Mouse (Mus musculus): ENCODE results near the gene Mgat3. TPM values are rescaled to one million over a fixed set of nuclear protein-coding genes. Genes with fewer than 3 reads are reported as not detected.
A peak's percentile ranks its signal among the peaks of the same experiment; 100 is the strongest.

The Mgat3 gene
- total RNA-seq, 2 experiments from 2014 or later = 7.0 to 10.3 TPM

- no peak for DNase-seq
These were observed 8.0 kb downstream of the Mgat3 start for GRCm38 (mm10) chr15:80181561-80181960.

- no peak for DNase-seq
These were observed 8.7 kb downstream of the Mgat3 start for GRCm38 (mm10) chr15:80182072-80182700.

- no peak for DNase-seq
These were observed 15.4 kb downstream of the Mgat3 start for GRCm38 (mm10) chr15:80188927-80189326.

GRCm38 (mm10) chr15:80190075-80190474 lies 16.6 kb downstream of the Mgat3 start:
- DNase-seq = no peak

GRCm38 (mm10) chr15:80191585-80192245 lies 18.2 kb downstream of the Mgat3 start:
- DNase-seq = no peak

GRCm38 (mm10) chr15:80192246-80192585 lies 18.7 kb downstream of the Mgat3 start:
- DNase-seq = no peak

GRCm38 (mm10) chr15:80192847-80193246 lies 19.3 kb downstream of the Mgat3 start:
- no peak for DNase-seq

- no peak for DNase-seq
These were observed 26.0 kb downstream of the Mgat3 start for GRCm38 (mm10) chr15:80199556-80199955.

GRCm38 (mm10) chr15:80202111-80202775 lies 28.7 kb downstream of the Mgat3 start:
- no peak for DNase-seq

GRCm38 (mm10) chr15:80203406-80203805 lies 29.9 kb downstream of the Mgat3 start:
- peak; percentile 20 to 42 for DNase-seq

GRCm38 (mm10) chr15:80206057-80206565 lies 32.6 kb downstream of the Mgat3 start:
- DNase-seq = no peak

GRCm38 (mm10) chr15:80208446-80208845 lies 34.9 kb downstream of the Mgat3 start:
- DNase-seq = no peak

GRCm38 (mm10) chr15:80213688-80214087 lies 40.2 kb downstream of the Mgat3 start:
- no peak for DNase-seq

- DNase-seq = peak; percentile 62 to 64
These were observed 42.4 kb downstream of the Mgat3 start for GRCm38 (mm10) chr15:80215716-80216479.

- no peak for DNase-seq
These were observed 42.9 kb downstream of the Mgat3 start for GRCm38 (mm10) chr15:80216480-80216820.

GRCm38 (mm10) chr15:80217476-80217875 lies 44.0 kb downstream of the Mgat3 start:
- DNase-seq = peak; percentile 42 to 45

- DNase-seq = peak; percentile 19 to 34
These were observed 45.7 kb downstream of the Mgat3 start for GRCm38 (mm10) chr15:80219211-80219610.

- DNase-seq = no peak
These were observed 46.5 kb downstream of the Mgat3 start for GRCm38 (mm10) chr15:80219705-80220657.

GRCm38 (mm10) chr15:80221031-80221430 lies 47.5 kb downstream of the Mgat3 start:
- DNase-seq = no peak

GRCm38 (mm10) chr15:80223751-80224150 lies 50.2 kb downstream of the Mgat3 start:
- no peak for DNase-seq

- DNase-seq = peak; percentile 86 to 93
These were observed 51.7 kb downstream of the Mgat3 start for GRCm38 (mm10) chr15:80225208-80225607.
